Mouse (Mus musculus) layer of hippocampus, adult 9-10 months (tissue): ENCODE results near the gene Mcrip1.

Source experiments
- DNase-seq: peaks from one replicate; pipeline ENCODE4 v3.0.0; 2022; ENCODE audit warnings: low spot score

Gene Mcrip1

GRCm38 (mm10) chr11:120512790-120513453 lies 36.6 kb downstream of the Mcrip1 start:
- DNase-seq: no peak

DNA sequence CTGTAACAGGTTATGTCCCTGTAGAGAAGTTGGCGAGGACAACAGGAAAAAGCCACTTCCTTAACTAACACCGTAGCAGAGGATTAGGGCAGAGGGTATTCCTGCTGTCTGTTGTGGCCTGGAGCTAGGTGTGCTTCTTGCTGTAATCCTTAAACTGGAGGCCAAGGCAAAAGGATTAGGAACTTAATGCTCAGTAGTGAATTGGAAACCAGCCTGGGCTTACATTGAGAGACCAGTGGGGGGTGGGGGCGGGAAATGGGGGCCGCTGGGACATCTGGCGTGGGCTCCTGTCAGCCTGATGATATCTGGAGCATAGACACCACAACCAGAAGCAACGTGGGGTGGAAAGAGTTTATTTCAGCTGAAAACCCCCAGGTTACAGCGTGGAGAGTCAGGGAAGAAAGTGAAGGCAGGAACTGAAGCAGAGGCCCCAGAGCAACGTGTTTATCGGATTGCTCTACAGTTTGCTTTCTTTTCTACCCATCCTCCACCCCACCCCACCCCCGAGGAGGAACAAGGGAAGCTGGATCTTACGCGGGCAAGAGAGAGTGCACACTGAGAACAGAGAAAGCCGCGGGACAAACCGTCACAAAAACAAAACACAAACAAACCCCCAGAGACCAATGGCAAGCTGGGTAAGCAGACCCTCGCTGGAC lies 39.0 kb downstream of the Mcrip1 start:
- DNase-seq: no peak

- no peak for DNase-seq
Measured at GRCm38 (mm10) chr11:120509940-120510339, 39.6 kb downstream of the Mcrip1 start.

GRCm38 (mm10) chr11:120508290-120508870 lies 41.1 kb downstream of the Mcrip1 start:
- DNase-seq: no peak

DNA sequence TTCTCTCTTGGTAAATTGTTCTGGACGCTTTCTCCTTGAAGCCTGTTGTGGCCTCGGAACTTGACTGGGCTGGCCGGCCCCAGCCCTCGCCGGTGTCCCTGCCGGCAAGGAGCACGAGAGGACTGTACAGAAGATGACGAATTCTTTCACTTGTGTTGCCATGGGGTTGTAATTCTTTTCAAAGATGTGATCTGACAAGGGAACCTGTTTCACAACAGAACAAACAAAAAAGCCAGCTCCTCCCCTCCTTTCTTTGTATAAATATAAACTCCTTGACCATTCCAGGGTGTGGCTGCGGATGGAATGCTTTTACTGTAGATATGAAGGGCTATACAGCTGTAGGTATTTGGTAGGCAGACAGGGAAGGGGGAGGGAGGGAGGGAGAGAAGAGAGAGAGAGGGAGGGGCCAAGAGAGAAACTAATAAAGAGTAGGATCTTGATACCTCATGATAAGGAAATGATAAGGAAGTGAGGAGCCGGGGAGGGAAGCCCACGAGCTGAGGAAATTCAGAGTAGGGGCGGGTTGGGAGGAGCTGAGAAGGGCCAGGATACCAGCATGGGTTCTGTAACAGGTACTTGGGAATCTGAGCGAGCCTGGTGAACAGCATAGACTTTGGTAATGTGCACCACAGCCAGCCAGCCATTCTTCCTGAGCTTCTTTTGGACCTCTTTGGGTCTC lies 41.8 kb downstream of the Mcrip1 start:
- DNase-seq: no peak

- no peak for DNase-seq
Measured at GRCm38 (mm10) chr11:120506899-120507298, 42.6 kb downstream of the Mcrip1 start.

DNA sequence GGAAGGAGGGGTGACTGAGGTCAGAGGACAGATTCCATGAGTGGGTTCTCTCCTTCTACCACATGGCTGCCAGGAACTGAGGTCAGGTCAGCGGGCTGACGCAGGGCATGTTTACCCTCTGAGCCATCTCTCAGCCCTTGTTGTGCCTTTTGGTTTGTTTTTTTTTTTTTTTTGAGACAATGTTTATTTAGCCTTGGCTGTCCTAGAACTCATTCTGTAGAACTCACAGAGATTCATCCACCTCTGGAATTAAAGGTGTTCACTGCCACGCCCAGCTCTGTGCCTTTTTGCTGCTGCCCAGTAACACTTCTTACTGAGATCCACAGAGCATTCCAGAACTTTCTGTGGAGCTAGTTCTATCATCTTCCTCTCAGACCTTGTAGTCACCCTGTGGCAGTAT lies 43.9 kb downstream of the Mcrip1 start:
- DNase-seq: no peak

GRCm38 (mm10) chr11:120501701-120502100 lies 47.8 kb downstream of the Mcrip1 start:
- no peak for DNase-seq

DNA sequence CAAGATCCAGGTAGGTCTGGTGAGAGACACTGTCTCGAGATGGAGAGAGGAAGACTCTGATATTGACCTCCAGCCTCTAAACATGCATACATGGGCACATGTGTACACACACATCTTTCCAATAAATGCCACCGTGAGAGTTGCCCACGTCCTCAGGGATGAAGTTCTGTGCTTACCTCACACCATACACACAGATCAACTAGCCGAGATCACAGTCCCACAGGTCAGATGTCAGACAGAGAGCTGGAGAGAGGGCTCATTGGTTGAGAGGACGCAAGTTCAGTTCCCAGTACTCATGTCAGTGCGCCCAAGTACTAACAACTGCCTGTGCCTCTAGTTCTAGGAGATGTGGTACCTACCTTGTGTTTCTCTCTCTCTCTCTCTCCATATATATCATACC lies 48.5 kb downstream of the Mcrip1 start:
- no peak for DNase-seq

GRCm38 (mm10) chr11:120500357-120500756 lies 49.2 kb downstream of the Mcrip1 start:
- DNase-seq: no peak

- DNase-seq: no peak
Measured at GRCm38 (mm10) chr11:120499894-120500293, 49.6 kb downstream of the Mcrip1 start.

DNA sequence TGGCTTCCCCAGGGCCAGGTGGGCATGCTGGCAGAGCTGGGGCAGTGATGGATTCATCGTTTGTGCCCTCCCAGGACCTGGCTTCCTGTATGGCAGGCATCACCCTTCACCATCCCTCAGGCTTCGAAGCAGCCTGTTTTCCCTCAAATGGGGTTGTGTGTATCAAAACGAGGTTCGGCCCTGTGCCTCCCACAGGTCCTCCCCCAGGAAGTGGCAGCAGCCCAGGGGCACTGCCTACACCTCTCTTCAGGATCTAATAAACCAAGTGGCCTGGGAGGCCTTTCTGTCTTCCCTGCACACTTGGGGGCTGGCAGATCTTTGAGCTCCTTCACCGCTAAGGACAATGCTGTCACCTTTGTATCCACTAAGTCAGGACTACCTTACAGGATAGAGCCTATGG lies 50.6 kb downstream of the Mcrip1 start:
- no peak for DNase-seq

GRCm38 (mm10) chr11:120498226-120498625 lies 51.3 kb downstream of the Mcrip1 start:
- DNase-seq: no peak

GRCm38 (mm10) chr11:120497436-120497835 lies 52.1 kb downstream of the Mcrip1 start:
- DNase-seq: no peak

DNA sequence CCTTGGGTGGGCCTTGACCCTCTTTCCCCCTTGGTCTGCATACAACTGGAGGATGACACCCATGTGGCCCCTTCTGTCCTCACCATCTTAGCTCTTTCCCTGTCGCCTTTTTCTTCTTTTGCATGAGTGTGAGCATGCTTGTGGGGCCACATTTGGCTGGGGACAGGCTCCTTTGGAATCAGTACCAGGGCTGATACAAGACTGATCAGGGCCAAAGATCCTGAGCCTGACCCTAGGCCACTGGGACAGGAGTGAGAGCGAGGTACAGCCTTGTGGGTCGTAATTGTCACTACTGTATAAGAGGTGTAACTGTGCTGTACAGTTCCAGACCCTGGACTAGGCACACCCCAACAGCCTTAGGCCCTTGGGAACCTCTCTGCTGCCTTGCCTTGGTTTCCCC lies 55.6 kb downstream of the Mcrip1 start:
- DNase-seq: no peak

DNA sequence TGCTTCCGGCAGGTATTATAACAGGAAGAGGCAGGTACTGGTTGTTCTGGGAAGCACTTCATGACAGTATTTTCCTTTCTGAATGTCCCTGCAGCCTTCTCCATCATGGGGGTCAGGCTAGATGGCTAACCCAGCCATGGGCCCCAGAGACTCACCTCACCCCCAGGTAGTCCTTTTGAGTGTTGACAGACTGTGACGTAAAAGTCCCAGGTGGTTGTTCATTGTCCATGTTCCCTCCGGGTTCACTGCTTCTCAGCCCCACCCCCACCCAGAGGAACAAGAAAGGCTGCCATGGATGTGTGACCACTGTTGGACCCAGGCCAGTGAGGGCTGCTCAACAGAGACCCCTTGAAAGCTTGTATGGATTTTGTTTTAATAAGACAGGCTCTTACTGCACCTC lies 56.2 kb downstream of the Mcrip1 start:
- DNase-seq: no peak
